Mouse (Mus musculus) cortical plate, adult 2 months (tissue): ENCODE data around the gene Dnajb4.

Experiments
- CTCF ChIP-seq: fragments of 200-500 bp; IDR thresholded peaks from 2 replicates; pipeline ENCODE4 v1.5.1; 2011; ENCODE audit warnings: mild to moderate bottlenecking, control low read depth, low read length; ENCODE audit not compliant: insufficient read depth; ENCODE audit errors: extremely low read depth
- POLR2A ChIP-seq: fragments of 200-500 bp; IDR thresholded peaks from 2 replicates; pipeline ENCODE4 v1.6.1; 2011; ENCODE audit warnings: mild to moderate bottlenecking, low read length, control low read depth; ENCODE audit not compliant: insufficient read depth; ENCODE audit errors: extremely low read depth

- TF ChIP-seq POLR2A (no peak), CTCF (no peak)
These were observed 35.3 kb upstream of the Dnajb4 start for GRCm38 (mm10) chr3:152245273-152245910.
